8 mouse cellular contexts compared by ENCODE assay signal in the genomic region with DNA sequence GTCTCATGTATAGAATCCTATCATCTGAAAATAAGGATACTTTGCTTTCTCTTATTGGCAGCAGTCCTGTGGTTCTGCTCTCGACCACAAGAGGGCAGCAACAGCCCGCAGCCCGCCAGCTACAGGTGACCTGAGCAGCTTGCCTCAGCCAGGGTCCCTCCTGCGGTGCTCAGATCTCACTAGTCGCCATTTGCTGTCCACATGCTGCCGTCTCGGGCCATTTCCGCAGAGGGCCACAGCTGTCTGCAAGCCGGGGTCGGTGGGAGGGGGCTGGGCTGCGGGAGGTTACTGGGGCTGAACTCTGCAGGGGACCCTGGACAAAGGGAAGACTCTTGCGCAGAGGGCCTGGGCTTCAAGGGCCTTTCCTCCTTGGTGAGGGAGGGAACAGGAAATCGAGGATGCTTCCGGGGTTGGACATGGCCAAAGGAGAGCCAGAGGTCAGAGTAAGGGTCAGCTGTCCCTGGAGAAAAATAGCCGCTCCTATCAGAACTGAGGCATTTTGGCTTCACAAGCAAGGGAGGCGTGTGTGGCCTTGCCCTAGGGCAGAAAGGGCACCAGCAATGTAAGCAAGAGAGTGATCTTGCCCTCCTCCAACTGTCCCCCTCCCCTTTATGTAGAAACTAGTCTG. TPM values are rescaled to one million over a fixed set of nuclear protein-coding genes. Genes with fewer than 3 reads are reported as not detected.
A peak's percentile ranks its signal among the peaks of the same experiment; 100 is the strongest.
DNase-seq lines count a peak whose midpoint lies in the region; ATAC-seq and TF ChIP-seq lines count a peak whose summit lies in the region.

No protein-coding gene starts in this region.

- H3K4me1 ChIP-seq in hindbrain, postnatal 0 days (ENCODE audit: insufficient read depth, low read length), result no peaks in the 10 kb centered on the region

- H3K9ac ChIP-seq in hindbrain, postnatal 0 days (replicated peaks; ENCODE audit: low read length), result no peak overlapping the region

- intact Hi-C loops in gastrocnemius, adult 2 months (cut with DNase I), result loop anchor here (1.0 to 5.0 kb wide), 2 partner anchors 197 to 283 kb away; partner anchors contain the start of gene Atp6v1e1
- intact Hi-C loops in left cerebral cortex, adult 2 months (cut with DNase I), result loop anchor here (1.0 to 2.0 kb wide), 2 partner anchors 136 to 197 kb away; no protein-coding TSS in a partner anchor

- DNase-seq in cerebellum, postnatal 4 days (ENCODE audit: low spot score in 2 of 2), result peak; percentile 75 to 83
- peak; percentile 84 for DNase-seq in gastrocnemius, adult 2 months
- peak; percentile 92 for DNase-seq in hindbrain, postnatal 0 days (ENCODE audit: low spot score)
- peak; percentile 60 to 69 for DNase-seq in left cerebral cortex, adult 2 months (ENCODE audit: extremely low spot score in 1 of 2, low spot score in 2 of 2)
- DNase-seq in right cerebral cortex, postnatal 14 days, result peak; percentile 68
- peak; percentile 92 for DNase-seq in yolk sac, embryonic 10.5 days (ENCODE audit: low spot score)

- peak; percentile 98 for TF ChIP-seq CTCF in gastrocnemius, adult 2 months (IDR thresholded peaks at IDR 0.05)
- peak; percentile 100 for TF ChIP-seq CTCF in hindbrain, postnatal 0 days (IDR thresholded peaks at IDR 0.05; ENCODE audit: low read depth)
- TF ChIP-seq CTCF in left cerebral cortex, adult 2 months (IDR thresholded peaks at IDR 0.05), result peak; percentile 96

- H3K4me2 ChIP-seq in hindbrain, postnatal 0 days (ENCODE audit: low read depth, low read length), result peak overlapping the region; percentile 48

- H3K9me3 ChIP-seq in hindbrain, postnatal 0 days (ENCODE audit: low read length), result no peaks in the 10 kb centered on the region

- H3K36me3 ChIP-seq in hindbrain, postnatal 0 days (ENCODE audit: insufficient read depth, low read length), result no peaks in the 10 kb centered on the region

- H3K27me3 ChIP-seq in hindbrain, postnatal 0 days (ENCODE audit: insufficient read depth, low read length), result no peaks in the 10 kb centered on the region

- peak; percentile 84 for ATAC-seq in activated CD4-positive, CD25-positive, alpha-beta regulatory T cell, adult 4 months
- peak; percentile 92 for ATAC-seq in hindbrain, postnatal 0 days
- ATAC-seq in megakaryocyte progenitor cell, adult 5-6 weeks (replicated peaks; ENCODE audit: poor library complexity), result peak; percentile 99

- peak overlapping the region; percentile 68 for H3K4me3 ChIP-seq in gastrocnemius, adult 2 months
- peak overlapping the region; percentile 17 for H3K4me3 ChIP-seq in hindbrain, postnatal 0 days (ENCODE audit: low read length)
- H3K4me3 ChIP-seq in left cerebral cortex, adult 2 months, result peak overlapping the region; percentile 28; the same call in 1 of the 2 replicates

- peak overlapping the region; percentile 89 for H3K27ac ChIP-seq in gastrocnemius, adult 2 months
- H3K27ac ChIP-seq in hindbrain, postnatal 0 days, result peak overlapping the region; percentile 54
- no peak overlapping the region for H3K27ac ChIP-seq in left cerebral cortex, adult 2 months

- 4% methylated on average over 16 of the region's 16 CpGs for WGBS in hindbrain, postnatal 0 days

RNA-seq across cellular contexts. Expression of gene Hdhd5, which starts 8.1 kb away (rescaled TPM):
- 10 to 100 TPM; 30.0 to 32.7 TPM for polyA plus RNA-seq in activated CD4-positive, CD25-positive, alpha-beta regulatory T cell, adult 4 months (2017; shearing (Covaris generic))
- total RNA-seq in gastrocnemius, adult 2 months (2021), result 10 to 100 TPM; 19.4 to 28.5 TPM
- total RNA-seq in hindbrain, postnatal 0 days (2014; rRNA removed), result 38.2 and 38.9 TPM in 2 replicates
- polyA plus RNA-seq in hindbrain, postnatal 0 days (2015; fragmentation: Nextera tagmentation; extraction: Ambion mirVana), result 19.1 and 19.8 TPM in 2 replicates
- total RNA-seq in left cerebral cortex, adult 2 months (2021), result 10 to 100 TPM; 35.2 to 41.0 TPM
- 4.3 TPM in 2 replicates for total RNA-seq in megakaryocyte progenitor cell, adult 5-6 weeks (2015)
- total RNA-seq in megakaryocyte progenitor cell, adult 5-6 weeks (2017), result 4.7 and 7.6 TPM in 2 replicates

RNA-seq across cellular contexts. Expression of gene Tmem121b, which starts 45.6 kb away (rescaled TPM):
- polyA plus RNA-seq in activated CD4-positive, CD25-positive, alpha-beta regulatory T cell, adult 4 months (2017; shearing (Covaris generic)), result under 1 TPM; 0.13 to 0.22 TPM
- total RNA-seq in gastrocnemius, adult 2 months (2021), result not detected
- 25.9 and 31.9 TPM in 2 replicates for total RNA-seq in hindbrain, postnatal 0 days (2014; rRNA removed)
- polyA plus RNA-seq in hindbrain, postnatal 0 days (2015; fragmentation: Nextera tagmentation; extraction: Ambion mirVana), result 2.3 and 2.5 TPM in 2 replicates
- total RNA-seq in left cerebral cortex, adult 2 months (2021), result 10 to 100 TPM; 56.1 to 57.4 TPM
- total RNA-seq in megakaryocyte progenitor cell, adult 5-6 weeks (2015), result 0.10 TPM in 1 of 2 replicates, not detected in the other
- 0.08 TPM in 1 of 2 replicates, not detected in the other for total RNA-seq in megakaryocyte progenitor cell, adult 5-6 weeks (2017)

Comparison
In these comparisons a context has a peak if more than half of its experiments do, and no peak if none do; other contexts are left out.
1. H3K4me3 ChIP-seq: peak in every context shown above with its lines; median percentile 68 in gastrocnemius, adult 2 months; 28 in left cerebral cortex, adult 2 months; 17 in hindbrain, postnatal 0 days.
2. RNA of gene Tmem121b, which starts 45.6 kb away (total RNA-seq): 56.1 to 57.4 TPM in left cerebral cortex, adult 2 months and 25.9 to 31.9 TPM in hindbrain, postnatal 0 days; 0.08 to 0.10 TPM in megakaryocyte progenitor cell, adult 5-6 weeks and not detected in gastrocnemius, adult 2 months; every median in the first group is over 10 times any median in the second.
3. Peak in every context shown above with its lines, with median percentiles within 50 percentile points of each other: ATAC-seq, DNase-seq and CTCF ChIP-seq.